Mouse (Mus musculus) common myeloid progenitor, adult 5-6 weeks (primary cell): ENCODE measurements around the gene Nrcam. TPM values are rescaled to one million over a fixed set of nuclear protein-coding genes. Genes with fewer than 3 reads are reported as not detected.

Source experiments
- ATAC-seq: replicated peaks from 2 replicates; pipeline ENCODE4 v1.8.0; 2016; ENCODE audit warnings: low read depth, mild to moderate bottlenecking, moderate TSS enrichment, inconsistent platforms; ENCODE audit not compliant: poor library complexity, severe bottlenecking
- total RNA-seq: library from RNA; stranded (forward); fragments of 200-1000, 187-1606 nt; gene quantifications from 2 replicates; pipeline ENCODE4 v1.2.3, GENCODE M21; 2017

Nrcam gene
- total RNA-seq, 1 experiment from 2014 or later: 0.27 TPM

DNA sequence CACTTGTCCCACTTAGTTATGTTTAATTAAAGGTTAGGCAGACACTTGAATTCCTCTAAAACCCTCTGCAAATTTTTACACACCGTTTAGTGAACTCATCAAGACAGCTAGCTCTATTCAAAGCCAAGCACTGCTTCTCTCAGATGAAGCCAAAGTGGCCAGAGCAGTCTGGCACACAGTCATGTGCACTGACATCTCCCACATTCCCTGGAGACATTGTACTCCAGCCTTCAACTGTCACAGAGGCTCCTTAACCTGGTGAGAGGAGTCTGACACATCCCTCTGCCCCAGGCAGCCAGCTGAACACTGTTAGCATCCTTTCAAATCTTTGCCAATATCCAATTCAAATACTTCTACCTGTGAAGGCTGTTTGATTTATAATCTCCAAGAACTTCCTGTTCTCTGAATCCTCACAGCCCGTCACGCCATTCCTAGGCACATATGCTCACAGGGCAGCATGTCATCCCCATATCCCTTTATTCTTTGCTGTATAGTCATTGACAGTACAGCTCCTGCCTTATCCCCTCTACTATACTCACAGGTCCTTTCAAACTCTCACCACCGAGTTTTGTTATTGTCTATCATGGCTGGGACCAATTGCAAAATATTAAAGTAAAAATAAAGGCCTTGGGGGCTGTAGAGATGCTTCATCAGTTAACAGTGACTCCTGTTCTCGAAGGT lies 173.3 kb downstream of the Nrcam start:
- ATAC-seq: no peak

DNA sequence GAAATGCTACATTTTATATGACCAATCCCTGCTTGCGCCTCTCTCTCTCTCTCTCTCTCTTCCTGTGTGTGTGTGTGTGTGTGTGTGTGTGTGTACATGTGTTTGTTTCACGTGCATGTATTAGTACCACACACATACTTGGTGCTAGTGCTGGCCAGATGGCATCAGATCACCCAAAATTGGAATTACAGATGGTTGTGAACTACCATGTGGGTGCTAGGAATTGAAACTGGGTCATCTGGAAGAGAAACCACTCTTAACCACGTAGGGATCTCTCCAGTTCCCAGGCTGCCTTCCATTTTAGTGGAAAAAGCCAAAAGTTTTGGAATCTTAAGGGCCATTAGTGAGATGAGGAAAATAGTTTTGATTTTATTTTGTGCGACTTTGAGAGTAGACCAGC lies 175.1 kb downstream of the Nrcam start:
- ATAC-seq: no peak

DNA sequence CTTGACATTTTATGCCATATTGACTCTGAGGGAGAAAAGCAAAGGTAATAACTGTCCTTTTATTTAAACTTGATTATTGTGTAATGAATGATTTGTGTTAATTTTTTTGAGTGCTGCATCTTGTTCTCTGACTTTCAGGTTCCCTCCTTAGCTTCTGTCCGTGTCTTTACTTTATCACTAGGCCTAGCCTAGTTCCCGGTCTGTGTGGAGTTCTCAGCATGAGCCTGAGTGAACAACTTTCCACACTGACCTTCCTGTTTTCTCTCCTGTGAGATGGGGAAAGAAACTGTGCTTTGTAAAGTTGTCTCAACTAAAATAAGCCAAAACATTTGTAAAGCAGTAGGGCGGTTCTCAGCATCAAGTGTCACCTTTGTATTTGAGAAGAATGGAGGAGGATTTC lies 179.9 kb downstream of the Nrcam start:
- ATAC-seq: no peak

DNA sequence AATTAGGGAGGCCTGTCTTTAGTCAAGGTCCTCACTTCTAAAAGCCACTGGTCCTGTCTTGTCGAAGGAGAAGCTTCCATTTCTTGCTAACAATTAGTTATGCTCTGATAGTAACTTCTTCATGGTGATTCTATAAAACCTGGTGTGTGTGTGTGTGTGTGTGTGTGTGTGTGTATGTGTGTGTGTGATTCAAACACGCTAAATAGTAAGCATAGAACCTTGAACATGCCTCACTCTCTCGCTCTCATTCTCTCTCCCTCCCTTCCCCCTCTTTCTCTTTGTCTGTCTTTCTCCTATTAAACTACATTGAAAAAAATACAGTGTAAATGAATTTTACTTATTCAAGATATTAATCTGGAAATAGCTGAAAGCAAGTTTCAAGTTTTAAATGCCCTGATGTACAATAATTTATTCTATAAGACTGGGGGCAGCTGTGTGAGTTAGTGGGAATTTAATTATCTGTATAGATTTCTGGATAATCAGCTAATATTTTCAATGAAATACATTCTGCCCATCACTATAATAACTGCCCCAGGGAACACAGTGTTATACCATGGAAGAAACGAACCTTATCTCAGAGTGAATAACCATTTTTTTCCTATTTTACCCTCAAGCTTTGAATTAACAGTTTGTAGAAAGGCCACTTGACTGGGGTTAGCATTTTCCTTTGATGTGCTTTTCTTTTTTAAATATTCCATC lies 180.9 kb downstream of the Nrcam start:
- ATAC-seq: no peak

DNA sequence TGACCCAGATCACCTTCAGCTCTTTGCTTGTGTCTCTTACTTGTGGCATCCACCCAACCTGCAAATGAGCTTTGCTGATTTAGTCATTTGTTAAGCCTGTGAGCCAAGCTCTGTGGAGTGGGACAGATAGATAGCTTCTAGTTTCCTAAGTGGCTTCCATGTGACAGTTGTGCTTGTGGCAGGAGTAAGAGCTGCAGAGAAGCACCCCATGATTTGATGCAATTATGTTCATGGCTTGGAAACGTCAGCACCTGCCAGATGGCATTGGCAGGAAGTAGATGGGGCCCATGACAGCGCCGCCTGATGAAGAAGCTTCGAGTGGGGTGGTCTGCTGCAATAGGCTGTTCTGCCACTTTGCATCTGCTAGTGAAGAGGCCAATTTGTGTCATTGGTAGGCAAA lies 186.4 kb downstream of the Nrcam start:
- ATAC-seq: no peak

DNA sequence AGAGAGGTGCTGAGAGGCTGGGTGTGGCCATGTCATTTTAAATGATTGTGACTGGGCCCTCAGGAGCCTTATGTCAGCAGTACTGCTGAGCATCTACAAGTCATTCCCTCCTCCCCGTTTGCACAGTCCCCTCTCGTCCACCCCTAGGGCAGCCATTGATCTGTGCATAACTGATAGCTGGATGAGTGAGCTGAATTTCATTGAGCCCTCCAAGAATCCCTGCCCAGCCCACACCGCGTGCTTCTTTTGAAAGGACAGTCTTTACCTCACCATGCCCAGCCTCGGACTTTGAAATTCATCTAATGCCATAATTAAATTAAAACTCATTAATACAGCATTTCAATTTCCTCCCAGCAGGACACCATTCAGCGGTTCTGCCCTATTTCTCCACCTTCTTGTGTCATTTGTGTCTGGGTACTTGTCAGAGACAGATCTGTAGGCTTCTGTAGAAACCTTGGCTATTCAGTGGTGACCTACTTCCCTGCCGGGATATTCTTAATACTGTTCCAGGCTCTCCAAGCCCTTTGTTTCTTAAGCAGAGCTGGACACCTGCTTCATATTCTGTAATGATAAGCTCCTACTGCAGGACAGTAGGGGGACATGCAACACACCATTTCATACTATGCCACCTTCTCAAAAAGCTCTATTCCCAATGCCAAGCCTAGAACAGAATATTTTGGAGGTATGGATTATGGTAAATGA lies 190.9 kb downstream of the Nrcam start:
- ATAC-seq: no peak

DNA sequence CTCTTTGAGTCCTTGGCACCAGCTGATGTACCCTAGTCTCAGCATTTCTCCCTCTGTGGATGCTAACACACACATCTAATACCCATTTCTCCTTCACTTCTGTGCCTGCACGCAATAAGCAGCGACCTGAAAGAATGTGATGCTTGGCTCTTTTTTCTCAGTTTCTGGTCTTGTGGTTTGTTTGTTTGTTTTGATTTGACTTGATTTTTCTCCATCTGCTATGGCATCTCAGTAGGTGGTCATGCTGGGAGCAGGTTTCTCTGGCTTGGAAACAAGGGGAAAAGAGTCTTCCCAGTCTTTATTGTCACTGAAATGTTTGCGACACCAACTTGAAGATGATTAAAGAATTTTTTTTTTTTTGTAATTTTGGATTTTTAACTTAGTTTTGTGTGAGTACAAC lies 192.8 kb downstream of the Nrcam start:
- ATAC-seq: no peak

DNA sequence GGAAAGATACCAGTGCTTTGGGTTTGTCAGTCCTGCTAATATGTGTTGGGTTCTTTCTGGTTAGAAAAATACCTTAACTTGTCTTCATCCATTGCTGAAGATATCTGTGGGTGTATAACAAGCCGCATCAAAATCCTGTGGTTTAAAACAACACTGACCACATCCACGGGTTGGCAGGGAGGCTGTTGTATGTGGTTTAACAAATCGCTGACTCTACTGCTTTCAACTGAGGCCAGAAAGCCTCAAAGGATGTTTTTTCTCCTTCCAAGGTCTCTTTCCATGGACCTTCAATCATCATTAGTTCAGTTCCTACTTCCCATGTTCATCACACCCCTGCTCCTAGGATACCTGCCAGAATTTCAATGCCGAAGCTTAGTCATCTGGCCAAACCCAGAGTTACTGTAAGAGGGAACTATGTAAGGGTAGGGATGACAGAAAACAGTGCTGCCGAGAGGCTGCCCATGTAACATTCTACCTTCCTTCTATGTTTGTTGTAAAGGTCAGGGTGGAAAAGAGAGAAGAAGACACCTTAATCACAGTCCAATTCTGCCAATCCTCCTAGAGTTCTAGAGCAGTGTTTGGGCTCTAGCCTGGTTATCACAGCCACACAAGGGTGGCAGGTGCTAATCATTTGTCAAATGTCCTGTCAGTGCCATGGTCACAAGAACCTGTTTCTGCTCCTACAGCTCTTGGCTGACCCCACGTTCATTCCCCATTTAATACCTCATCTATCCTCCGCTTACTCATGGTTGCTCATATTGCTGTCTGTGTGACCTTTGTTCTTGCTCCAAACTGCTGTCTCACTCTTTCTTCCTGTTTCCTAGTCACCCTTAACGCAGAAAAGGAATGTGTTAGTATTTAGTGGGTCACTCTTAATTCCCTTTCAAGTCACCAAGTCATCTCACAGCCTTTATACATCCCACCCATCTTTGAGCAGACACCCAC lies 196.2 kb downstream of the Nrcam start:
- no peak for ATAC-seq

DNA sequence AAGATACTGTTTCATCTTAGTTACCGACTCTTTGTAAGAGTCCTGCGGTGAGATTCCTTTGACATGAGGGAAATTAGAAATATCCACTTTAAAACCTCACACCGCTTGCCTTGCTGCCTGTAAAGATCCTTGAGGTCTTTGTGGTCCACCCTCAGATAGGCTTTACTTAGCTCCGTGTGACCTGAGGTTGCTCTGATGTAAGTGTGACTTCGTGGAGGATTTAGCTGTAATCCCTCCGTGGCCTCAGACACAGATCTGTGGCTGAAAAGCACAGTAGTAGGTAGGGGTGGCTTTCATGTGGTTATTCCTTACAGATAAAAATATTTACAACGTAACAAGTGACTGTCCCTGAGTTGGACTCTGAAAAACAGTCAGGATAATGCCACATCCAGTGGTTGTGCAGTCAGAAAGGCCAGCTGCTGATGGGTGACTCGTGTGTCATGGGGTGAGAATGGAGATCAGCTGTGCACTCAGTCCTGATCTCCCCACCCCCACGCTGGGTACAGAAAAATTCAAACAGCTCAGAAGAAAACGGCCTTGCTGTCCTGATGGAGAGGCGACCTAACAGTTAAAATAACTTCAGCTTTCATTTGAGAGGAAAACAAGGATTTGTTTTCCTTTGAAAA lies 199.8 kb downstream of the Nrcam start:
- ATAC-seq: no peak

DNA sequence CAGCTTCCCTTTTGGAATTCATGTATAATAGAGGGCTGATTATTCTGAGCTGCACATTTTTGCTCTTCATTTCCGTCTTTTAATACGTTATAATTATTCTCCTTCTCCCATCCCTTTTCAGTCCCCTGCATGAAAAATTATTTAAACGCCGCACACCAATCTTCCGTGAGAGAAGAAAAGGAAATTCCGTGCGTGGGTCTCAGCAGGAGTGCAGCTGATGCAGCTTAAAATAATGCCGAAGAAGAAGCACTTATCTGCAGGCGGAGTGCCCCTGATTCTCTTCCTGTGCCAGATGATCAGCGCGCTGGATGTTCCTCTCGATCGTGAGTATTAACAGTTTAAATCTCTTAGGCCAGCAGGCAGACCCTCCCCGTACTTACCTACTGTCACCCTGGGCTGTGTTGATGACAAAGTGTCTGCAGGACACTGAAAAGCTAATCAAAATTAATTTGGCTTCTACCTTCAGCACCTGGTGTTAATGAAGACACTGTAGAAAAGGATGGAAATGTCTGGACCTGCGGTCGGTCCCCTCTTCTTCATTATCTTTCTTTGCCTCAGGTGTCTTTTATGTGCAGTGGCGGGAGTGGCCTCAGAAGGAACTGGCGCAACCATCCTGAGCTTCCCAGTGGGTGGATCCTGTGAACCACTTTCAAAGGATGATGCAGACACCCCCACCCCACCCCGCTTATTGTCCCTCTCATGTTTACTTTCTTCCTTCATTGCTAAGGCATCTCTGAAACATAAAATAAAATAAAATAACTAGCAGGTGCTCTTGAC lies 203.8 kb downstream of the Nrcam start:
- ATAC-seq: no peak

DNA sequence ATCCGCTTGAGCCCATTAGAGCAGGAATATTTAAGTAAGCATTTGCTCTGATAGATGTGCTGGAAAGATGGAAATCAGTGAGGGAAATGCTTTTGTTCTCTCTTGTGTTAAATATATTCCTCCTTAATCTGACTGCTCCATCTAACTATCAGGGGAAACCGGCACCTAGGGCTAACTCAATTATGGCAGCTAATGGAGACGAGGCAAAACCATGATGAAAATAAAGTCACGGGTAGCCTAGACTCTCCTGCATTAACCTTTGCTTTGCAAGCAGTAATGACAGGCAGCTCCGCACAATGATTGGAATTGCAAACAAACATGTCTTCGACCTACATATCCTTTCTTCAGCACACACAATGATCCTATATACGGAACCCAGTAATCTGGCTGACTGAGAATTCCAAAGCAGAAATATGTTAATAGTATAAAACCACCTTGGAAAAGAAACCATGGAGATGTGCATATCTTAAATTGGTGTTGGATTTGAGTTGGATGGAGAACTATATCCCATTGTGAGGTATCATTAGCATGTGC lies 205.5 kb downstream of the Nrcam start:
- no peak for ATAC-seq

DNA sequence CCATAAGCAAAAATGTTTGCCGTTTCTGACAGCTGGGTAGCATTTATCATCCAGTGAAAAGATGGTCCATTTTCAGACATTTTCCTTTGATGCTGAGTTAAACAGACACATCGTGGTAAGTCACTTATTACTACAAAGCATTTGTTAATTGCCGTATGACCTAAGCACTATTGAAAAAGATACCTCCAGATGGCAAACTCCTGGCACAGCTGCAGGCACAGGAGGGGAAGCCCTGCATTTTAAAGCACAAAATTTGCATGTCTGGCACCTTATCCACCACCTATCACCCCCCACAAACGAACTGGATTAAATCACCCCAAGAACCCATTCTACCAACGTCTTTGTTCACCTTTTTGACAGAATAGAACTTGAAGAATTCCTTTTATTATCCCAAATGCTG lies 206.9 kb downstream of the Nrcam start:
- ATAC-seq: no peak

DNA sequence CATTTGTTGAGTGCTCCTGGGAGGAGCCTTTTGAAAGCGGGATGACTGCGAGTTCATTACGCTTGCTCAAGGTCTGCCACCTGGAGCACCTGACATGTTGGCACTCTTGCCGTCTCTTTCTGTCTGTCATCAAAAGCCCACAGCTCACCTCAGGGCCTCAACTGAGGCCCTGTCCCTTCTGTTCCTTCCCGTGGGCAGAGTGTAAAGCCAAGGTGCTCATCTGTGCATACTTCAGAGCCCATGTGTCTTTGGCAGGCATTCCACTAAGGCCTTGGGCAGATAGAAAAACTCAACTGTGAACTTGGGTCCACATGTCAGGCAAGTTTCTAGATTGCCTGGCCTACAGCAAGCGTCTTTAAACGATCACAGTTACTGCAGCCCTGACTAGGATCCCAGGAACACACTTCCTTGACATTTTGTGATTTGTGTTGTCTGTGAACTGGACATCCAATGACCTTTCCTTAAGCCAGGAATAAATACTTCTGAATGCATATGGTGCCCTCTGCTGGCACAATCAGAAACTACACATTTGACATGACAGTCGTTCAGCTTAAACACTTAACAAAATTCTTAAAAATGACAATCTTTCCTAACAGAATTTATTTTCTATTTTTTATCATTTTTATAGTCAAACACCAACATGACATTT lies 219.2 kb downstream of the Nrcam start:
- ATAC-seq: peak; percentile 73; the same call in 1 of the 2 replicates

DNA sequence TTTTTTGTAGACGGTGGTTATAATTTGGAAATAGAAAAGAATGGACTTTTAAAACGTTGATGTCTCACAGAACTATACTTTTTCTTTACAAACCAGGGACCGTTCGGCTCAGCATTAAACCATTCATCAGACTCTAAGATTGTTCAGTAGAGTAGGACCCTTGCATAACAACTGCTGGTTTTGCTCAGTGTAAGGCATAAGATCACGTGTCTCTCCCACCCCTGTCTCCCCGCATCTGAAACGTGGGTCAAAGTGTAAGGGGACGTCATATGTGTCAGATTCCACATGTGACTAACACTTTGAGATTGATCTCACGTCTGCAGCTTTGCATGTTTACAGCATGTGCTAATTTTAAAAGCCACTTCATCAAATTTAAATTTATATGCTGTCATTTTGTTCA lies 219.8 kb downstream of the Nrcam start:
- ATAC-seq: no peak

DNA sequence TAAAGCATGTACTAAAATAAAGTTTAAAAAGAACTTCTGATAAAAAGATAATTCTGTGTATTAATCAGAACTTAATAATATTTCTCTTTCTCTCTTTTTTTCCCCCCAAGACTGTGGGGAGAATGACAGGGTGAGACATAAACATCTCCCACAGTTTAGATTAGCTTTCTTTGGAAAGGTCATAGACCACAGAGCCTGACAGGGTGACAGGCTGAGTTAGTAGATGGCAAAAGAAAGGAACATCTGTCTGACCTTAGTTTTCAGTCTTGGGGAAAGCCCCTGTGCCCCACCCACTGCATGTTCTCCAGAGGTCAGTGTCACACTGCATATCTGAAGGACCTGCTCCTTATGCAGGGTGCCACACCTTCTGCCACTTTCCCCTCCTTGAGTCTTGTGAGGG lies 222.9 kb downstream of the Nrcam start:
- no peak for ATAC-seq

DNA sequence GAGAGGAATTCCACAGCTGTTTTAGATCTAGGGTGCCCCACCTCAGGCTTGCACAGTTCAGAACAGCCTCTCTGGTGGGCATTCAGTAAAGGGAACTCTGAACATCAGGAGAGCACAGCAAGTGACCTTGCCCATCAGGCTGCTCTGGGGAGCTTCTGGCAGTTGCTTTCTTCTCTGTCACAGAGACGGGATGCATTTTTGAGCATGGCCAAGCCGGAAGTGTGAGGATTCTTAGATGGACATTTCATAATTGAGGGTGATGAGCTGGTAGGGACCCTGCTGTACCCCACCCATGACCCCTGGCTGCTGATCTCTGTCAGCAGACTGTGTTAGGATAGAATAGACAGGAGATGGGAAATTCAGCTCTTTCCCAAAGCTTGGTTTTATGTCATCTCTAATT lies 225.4 kb downstream of the Nrcam start:
- no peak for ATAC-seq

DNA sequence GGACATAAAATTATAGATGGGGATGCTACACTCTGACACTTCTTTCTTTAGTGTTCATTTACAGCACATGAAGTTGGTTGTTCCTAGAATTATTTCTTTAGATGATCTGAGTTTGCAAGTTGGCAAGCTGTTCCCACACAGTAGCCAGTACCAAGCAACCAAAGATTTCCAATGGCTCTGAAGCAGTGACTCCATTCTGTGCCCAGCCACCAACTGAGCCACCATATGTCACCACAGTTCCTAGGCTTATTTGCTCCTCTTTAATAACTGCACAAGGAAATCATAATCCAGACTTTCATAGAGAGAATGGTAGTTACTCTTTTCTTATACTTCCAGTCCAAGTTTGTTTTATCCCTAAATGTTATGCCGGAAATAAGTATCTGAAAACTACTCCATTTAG lies 226.1 kb downstream of the Nrcam start:
- ATAC-seq: no peak

DNA sequence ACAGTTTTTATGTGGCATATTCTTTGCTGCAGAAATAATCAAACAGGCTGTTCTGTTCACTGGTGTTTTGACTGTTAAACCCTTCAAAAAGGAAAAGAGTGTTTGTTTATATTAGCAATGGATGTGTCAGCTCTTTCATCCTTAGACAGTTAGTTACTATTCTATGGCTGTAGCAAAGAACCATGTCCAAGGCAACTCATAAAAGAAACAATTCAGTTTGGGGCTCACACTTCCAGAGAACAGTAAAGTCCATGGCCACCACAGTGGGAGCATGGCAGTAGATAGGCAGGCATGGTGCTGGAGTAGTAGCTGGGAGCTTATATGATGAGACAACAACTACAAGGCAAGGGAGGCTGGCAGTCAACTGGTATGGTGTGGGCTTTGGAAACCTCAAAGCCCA lies 231.3 kb downstream of the Nrcam start:
- no peak for ATAC-seq
